Mouse (Mus musculus) ES-CJ7 (cell line): ENCODE data around the gene Begain.

ENCODE experiments used
- DNase-seq: peaks from one replicate; pipeline ENCODE4 v3.0.0; 2011; ENCODE audit warnings: low read depth, low spot score

The Begain gene

DNA sequence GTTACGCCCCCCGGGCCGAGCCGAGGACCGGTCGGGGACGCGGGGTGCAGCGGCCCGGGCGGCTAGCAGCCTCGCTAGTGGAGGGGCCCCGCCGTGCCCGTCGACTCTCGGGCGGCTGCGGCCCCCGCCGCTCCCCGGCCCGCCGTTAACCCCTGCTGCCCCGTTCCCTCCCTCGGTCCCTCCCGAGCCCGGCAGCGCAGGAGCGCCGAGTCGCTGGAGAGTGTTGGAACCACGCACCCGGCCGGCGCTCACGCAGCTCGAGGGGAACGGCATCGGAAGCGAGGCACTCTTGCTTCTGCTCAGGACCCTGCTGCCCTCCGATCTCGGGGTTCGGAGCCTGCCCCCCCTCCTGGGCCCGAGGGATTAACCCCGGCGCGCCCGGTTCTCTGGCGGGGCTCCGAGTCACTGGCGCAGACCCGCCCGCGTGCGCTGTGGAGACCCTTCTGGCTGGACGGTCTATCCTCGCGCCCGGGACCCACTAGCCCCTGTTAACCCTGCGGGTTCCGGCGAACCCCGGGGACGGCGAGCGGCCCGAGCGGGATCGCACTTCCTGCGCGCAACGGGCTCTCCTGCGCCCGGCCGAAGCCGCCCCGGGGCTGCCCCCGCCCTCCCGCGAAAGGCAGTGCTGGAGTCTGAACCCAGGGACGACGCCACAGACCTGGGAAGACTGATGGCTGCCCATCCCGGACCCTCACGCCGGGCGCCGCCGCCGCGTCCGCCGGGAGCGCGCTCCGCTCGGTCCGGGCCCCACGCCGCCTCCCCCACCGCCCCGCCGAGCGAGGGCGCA lies 14.8 kb downstream of the Begain start:
- DNase-seq, result no peak

DNA sequence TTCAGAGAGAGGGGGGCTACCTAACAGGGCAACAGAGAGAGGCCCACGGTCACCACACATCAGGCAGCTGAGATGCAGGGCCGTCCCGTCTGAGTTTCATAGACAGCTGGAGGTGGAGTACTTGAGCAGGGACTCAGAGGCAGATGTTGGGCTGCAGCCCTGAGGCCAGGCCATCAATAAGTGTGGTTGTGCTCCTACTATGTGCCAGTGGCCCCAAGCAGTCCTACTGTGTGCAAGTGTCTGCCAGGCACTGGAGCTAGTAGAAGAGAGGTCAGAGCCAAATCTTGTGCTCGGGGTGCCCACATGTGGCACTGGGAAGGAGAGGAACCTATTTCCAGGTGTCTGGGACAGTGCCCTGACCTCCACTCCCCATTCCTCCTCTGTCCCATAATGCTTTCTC lies 18.1 kb downstream of the Begain start:
- no peak for DNase-seq

GRCm38 (mm10) chr12:109045581-109045980 lies 22.4 kb downstream of the Begain start:
- DNase-seq, result no peak

DNA sequence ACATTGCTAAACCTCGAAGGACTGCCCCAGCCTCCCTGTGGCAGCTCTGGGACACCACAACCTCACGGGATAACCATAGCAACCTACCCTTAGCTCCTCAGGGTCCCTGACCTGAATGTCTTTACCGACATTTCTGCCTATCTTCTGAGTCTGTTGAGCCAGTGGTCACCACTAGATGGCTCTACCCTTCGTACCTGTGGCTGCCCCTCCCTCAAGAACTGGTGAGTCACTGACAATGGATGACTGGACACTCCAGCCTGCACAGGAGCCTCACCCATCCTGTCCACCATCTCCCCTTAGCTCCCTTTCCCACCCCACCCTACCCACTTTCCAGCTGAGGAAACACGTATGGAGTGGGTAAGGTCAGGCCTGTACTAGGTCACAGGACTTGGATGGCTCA lies 23.5 kb downstream of the Begain start:
- DNase-seq, result peak; percentile 42

- no peak for DNase-seq
Observed at GRCm38 (mm10) chr12:109039311-109039710, 28.7 kb downstream of the Begain start.

DNA sequence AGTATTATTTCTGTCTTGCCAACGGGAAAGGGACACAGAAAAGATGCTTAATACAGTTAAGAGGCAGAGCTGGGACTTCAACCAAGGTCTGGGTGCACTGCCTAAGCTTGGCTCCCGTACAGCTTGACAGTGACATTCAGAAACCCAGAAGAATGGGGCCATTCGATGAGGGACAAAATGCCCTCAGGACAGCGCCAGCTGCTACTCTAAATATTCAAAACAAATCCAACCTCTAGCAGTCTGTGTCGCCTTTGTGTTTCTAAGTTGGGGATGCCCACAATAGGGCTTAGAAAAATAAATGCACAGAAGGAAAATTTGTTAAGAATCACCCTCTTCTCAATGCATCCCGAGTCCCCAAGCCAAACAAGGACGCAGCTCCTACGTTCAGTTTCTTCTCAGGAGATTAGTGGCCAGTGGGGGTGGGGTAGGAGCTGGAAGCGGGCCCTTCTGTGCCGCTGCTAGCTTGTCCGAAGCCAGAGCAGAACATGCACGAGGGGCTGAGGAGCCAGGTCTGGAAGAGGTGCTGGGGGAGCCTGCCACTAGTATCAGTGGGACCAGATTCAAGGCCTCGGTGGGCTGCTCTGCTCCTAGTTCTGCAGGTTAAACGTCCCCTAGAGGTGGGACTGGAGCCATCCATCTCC lies 29.7 kb downstream of the Begain start:
- DNase-seq, result no peak

- DNase-seq, result no peak
Observed at GRCm38 (mm10) chr12:109037026-109037425, 31.0 kb downstream of the Begain start.

DNA sequence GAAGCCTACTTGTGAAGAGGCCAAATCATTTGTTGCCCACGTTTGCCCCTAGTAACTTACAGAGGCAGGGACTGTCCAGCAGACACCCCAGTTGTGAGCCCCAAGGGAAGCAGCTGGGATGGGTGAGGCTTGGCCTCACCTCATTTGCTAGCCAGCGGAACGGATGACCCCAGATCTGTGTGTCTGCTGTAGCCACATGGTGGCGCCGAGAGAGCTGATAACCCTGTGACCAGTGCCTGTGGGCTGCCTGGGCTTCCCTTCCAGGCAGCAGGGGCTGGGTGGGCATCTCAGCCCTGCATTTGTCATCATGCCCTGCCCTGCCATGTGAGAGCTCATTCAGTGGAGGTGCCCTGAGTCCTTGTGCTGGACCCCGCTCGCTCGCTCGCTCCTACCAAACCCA lies 44.2 kb downstream of the Begain start:
- no peak for DNase-seq

DNA sequence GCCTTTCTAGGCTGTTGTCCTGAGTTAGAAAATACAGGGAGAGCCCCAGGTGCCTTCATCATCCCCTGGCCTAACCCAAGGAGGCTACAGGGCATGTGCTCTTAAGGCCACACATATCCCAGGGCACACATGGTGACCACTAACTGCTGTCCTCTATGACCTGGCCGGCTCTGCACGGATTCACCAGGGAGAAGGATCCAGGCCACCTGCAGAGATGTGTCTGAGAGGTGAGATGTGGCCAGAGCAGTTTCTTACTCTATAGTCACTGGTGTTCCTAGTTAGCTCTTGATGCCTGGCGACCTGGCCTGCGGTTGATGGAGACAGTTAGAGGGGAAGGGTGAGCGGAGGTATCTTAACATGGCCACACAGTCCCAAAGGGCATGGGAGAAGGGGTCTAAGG lies 45.1 kb downstream of the Begain start:
- DNase-seq, result no peak

- DNase-seq, result no peak
Observed at GRCm38 (mm10) chr12:109022181-109022691, 45.8 kb downstream of the Begain start.

DNA sequence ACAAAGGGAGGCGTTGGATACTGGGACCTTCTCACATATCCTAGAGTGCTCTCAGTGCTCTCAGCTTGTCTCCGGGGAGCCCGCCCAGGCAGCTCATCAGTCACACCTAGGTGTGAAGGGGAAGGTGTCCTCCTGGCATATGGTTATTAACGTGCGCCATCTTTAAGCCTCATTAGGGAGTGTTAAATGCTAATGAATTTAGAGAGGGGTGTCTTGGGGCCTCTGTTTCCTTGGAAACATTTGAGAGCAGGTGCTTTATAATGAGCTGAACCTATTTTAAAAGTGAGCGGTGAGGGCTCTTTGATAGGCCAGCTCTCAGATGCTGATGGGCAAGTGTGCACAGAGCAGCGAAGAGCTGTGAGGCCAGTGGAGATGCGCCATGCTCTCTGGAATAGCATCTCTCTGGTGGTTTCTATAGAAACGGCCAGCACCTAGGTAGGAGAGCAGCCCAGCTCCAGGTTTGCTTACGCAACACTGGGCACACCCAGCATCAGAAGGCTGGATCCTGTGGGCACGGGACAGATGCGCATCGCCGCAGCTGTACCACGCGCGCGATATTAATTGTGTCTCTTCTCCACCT lies 57.9 kb downstream of the Begain start:
- DNase-seq, result no peak

GRCm38 (mm10) chr12:109002978-109003377 lies 65.0 kb downstream of the Begain start:
- no peak for DNase-seq

- DNase-seq, result no peak
Observed at GRCm38 (mm10) chr12:108997249-108997648, 70.8 kb downstream of the Begain start.

- peak; percentile 53 for DNase-seq
Observed at GRCm38 (mm10) chr12:108995976-108996636, 71.9 kb downstream of the Begain start.

DNA sequence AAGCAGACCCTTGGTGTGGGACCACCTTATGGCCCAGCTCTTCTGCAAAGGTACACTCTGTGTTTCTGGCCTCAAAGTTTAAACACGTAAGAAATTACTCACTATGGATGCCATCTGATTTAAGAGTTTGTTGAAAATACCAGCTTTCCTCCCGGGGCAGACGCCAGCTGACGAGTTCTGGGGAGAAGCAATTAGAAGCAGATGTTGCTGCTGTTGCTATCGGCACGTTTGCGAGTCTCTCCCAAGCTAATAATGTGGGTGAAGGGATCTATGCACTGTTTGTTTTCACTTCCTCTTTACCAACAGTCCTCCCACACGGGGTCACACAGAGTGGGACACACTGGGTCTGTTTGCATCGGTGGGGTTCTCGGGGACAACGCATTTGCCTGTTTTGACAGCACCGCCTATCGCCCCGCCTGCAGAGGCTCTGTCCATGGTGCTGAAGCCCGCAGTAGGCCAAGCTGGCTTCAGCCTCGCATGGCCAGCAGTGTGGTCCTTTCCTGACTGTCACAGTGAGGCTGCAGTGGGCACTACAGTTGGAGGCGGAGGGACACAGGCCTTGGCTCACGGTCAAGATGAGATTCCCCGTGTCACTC lies 73.5 kb downstream of the Begain start:
- peak; percentile 32 for DNase-seq

DNA sequence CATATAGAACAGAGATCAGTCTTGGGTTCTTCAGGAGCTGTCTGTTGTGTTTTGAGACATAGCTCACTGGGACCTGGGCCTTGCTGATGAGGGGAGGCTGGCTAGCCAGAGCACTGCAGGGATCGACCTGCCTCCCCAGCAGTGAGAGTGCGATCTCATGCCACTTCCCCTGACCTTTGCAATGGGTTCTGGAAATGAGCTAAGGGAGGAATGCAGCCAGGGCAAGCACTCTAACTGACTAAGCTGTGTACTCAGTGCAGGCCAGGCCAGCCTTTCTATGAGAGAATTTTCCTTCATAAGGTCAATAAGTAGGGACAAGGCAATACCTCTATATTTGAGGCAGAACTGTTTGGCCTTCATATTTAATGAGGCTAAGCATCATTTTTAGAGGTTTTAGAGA lies 75.0 kb downstream of the Begain start:
- no peak for DNase-seq

DNA sequence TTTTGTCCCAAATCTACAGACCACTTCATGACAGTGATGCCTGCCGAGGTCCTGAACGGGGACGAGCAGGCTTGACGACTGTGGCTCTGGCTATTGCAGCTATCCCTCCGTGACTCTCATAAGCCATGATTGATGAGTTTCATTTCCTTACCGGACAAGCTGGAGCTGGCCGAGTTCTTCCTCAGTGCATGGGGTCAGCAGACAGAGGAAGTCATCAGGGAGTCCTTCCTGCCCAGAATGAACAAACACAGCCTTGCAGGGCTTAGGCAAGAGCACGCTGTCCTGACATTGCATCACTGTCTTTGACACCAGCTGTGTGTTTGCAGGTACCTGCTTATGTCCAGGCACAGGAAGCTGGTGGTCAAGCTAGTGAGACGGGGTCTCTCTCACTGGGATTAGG lies 77.6 kb downstream of the Begain start:
- no peak for DNase-seq

- no peak for DNase-seq
Observed at GRCm38 (mm10) chr12:108987448-108987847, 80.6 kb downstream of the Begain start.

DNA sequence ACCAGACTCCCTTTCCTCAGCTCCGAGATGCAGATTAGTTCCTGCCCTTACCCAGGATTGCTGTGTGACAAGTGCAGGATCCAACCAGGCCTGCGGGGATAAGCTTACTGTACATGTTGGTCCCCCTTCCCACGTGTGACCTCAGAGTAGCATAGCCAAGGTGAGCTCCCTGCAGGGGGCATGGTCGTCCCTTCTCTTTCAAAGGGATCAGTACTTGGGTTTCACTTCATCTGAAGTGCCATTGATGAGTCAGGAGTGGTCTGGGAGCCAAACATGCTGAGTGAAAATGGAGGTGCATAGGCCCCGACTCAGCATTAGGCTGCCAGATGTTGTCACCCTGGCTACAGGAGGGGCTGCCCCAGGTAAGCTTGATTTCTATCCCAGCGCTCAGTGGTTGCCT lies 83.0 kb downstream of the Begain start:
- DNase-seq, result peak; percentile 41

DNA sequence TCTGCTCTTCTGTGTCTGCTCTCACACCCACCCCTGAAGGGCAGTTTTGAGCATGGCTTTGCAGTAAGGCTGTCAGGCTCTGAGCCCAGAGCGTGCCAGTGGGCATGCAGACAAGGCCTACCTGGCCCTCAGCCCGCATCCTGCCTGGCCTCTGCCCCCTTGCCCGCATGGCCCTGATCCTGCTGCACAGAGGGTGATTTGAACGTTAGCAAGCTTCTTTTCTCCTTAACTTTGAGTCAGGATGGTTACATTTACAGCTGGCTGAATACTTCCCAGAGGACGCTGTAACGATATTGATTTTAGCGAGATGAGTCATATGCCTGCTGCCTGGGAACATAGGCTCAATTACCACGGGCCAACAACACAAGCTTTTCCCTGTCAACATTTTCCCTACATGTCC lies 83.5 kb downstream of the Begain start:
- no peak for DNase-seq

GRCm38 (mm10) chr12:108983496-108983895 lies 84.5 kb downstream of the Begain start:
- no peak for DNase-seq

- DNase-seq, result no peak
Observed at GRCm38 (mm10) chr12:108982684-108982960, 85.4 kb downstream of the Begain start.
